Mouse (Mus musculus): ENCODE measurements at regions not wholly inside any gene's neighbourhood (a gene's known extent, or its start where the extent isn't known, plus 50 kb on each side); places are given as distances from the start of the nearest gene placed in this dataset.

DNA sequence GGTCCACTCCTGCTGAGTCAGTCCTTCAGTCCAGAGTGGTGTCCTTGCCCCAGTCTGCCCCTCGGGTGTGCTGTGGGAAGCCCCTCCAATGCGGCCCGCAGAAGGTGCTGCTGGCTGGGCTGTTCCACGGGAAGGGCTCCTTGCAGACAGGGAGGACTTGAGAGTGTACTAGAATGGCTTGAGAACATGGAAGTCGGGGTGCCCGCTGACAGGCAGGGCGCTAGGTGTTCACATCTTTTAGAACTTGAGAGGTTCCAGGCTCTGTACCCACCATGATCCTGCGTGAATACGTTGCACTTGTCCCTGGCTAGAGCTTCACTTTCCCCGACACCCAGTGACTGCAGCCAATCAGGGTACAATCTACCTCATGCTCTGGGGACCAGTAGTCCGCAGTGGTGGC is 75.4 kb downstream of the Tex29 start:
- no peak for TF ChIP-seq CTCF (IDR thresholded peaks at IDR 0.05; ENCODE audit: low read depth)
- TF ChIP-seq EP300 (IDR thresholded peaks at IDR 0.05; ENCODE audit: low read depth): no peak
